Mouse (Mus musculus): ENCODE results near the gene Gm45208.

DNA sequence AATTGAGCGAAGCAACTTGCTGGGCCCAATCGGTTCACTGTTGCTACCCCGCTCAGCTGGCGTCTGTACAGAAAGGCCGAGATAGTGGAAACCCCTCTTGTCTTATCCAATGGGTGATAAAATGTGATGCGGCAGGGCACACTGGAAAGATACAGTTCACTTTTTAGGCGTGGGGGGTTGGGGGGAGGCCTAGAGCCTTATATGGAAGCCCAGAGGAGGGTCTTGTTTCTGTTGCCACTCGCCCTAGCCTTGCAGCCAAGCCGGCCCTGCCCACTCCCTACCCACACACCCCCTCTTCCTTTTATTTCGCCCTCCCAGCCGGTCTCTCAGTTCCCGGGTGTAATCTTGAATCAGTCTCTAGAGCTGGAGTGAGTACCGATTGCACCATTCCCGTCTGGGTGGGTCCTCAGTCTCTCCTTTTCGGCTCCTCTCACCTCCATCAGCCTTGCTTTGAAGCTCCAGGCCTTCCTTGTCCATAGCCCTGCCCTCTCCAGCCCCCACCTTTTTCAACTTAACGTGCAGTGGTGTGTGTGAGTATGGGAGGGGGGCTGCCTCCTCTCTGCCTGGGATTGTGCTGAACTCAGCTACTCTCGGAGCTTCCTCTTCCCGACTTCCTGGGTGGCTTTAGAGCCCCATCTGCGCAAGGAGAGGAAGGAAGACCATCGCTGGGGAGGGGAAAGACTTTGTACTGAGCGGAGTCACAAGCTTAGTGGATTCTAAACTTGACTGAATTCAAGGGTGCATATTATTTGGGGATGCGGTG is 41.8 kb downstream of the Gm45208 start:
- no peak for TF ChIP-seq CTCF (IDR thresholded peaks at IDR 0.05; ENCODE audit: control insufficient read depth, insufficient read depth, insufficient read length)
- peak; percentile 44 for TF ChIP-seq CEBPB (IDR thresholded peaks at IDR 0.05; ENCODE audit: low read depth)
- TF ChIP-seq USF1 (IDR thresholded peaks at IDR 0.05; ENCODE audit: low read depth) = no peak
- TF ChIP-seq FOSL1 (IDR thresholded peaks at IDR 0.05; ENCODE audit: insufficient read depth, low read length, poor library complexity, severe bottlenecking) = no peak
- no peak for TF ChIP-seq MAX (IDR thresholded peaks at IDR 0.05)
- TF ChIP-seq MYOD1 (IDR thresholded peaks at IDR 0.05; ENCODE audit: control insufficient read depth, insufficient read length, low read depth) = no peak
